Mouse (Mus musculus): ENCODE results near the gene Gm37240.

DNA sequence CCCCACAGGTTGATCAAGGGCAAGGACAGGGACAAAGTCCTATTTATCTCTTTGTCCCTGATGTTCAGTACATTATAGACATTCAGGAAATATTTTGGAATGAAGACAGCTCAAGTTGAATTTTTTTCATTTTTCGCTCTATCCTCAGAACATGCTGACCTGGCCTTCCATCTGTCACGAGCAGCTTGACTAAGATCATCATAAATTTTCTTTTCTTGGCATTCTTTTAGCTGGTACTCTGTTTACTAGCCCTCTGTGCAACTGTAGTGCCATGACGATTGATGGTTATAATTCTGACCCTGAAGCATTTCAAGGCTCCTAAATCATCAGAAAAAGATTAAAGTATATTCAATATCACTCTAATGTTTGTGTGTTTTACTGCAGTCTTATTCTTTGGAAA is 287.8 kb downstream of the Gm37240 start:
- TF ChIP-seq POLR2A (IDR thresholded peaks at IDR 0.05; ENCODE audit: borderline replicate concordance, control insufficient read depth, low read depth, low read length) (no peak), CTCF (IDR thresholded peaks at IDR 0.05; ENCODE audit: control insufficient read depth, insufficient read depth, low read length) (no peak)
